Mouse (Mus musculus): ENCODE measurements around the gene Hps3. TPM values are rescaled to one million over a fixed set of nuclear protein-coding genes. Genes with fewer than 3 reads are reported as not detected.

Hps3 gene
- polyA plus RNA-seq, 1 experiment from 2014 or later = 11.0 TPM

DNA sequence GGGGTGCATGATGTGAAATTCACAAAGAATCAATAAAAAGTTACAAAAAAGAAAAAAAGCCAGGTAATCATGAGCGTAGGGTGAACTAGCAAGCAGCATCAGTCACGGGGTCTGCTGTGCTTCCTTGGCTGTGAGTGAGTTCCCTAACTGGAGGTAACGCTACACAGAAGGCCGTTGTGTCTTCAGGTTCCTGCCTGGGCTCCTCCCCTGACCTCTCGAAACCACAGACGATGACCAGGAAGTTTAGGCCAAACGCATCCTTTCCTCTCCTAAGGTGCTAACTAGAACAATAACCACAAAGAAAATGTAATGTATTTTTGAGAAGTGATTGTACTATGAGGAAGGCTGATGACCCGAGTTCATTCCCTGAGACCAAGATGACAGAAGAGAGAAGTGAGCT lies 30.7 kb downstream of the Hps3 start:
- WGBS = 76% methylated on average over 8 of the region's 8 CpGs
- Histone ChIP-seq H3K36me3 (0 out of 2 replicates have a peak, but pooled peaks cover 13% of the 10 kb centered on the region), H3K9me3 (no peaks in the 10 kb centered on the region), H3K27me3 (no peaks in the 10 kb centered on the region), H3K27ac (no peak overlapping the region), H3K4me1 (no peaks in the 10 kb centered on the region), H3K9ac (no peak overlapping the region), H3K4me2 (replicated peaks) (no peak overlapping the region), H3K4me3 (no peak overlapping the region)
- ATAC-seq (ENCODE audit: insufficient number of reproducible peaks, insufficient read depth, low FRiP score, low TSS enrichment) = no peak

DNA sequence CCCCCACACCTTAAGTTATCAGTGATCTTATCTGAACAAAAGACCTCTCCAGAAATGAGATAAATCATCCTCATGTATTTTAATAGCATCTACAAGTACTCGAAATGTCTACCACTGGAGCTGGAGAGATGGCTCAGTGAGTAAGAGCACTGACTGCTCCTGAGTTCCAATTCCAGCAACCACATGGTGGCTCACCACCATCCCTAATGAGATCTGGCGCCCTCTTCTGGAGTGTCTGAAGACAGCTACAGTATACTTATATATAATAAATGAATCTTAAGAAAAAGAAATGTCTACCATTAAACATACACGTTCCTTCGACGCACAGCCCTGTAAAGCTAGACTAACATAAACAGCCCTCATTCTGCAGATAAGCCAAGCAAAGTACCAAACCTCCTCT lies 32.3 kb downstream of the Hps3 start:
- no peak for ATAC-seq (ENCODE audit: insufficient number of reproducible peaks, insufficient read depth, low FRiP score, low TSS enrichment)
- H3K4me3 ChIP-seq = no peak overlapping the region
- 0 out of 2 replicates have a peak, but pooled peaks cover 13% of the 10 kb centered on the region for H3K36me3 ChIP-seq
- 82% methylated on average over 5 of the region's 5 CpGs for WGBS
- H3K9ac ChIP-seq = no peak overlapping the region
- no peaks in the 10 kb centered on the region for H3K4me1 ChIP-seq
- H3K4me2 ChIP-seq (replicated peaks) = no peak overlapping the region
- H3K9me3 ChIP-seq = no peaks in the 10 kb centered on the region
- H3K27ac ChIP-seq = no peak overlapping the region
- no peaks in the 10 kb centered on the region for H3K27me3 ChIP-seq

DNA sequence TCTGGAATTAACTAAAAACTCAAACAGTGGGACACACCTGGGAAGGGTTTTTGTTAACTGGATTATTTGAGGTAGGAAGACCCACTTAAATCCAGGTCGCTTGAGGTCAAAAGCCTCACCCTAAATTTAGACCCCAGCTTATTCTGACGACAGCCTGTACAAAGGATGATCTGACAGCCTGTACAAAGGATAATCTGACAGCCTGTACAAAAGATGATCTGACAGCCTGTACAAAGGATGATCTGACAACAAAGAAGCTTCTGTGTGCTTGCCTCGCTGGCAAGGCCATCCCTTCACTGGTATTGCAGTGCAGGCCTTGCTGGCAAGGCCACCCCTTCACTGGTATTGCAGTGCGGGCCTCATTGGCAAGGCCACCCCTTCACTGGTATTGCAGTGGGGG lies 34.3 kb downstream of the Hps3 start:
- WGBS = 62% methylated on average over 4 of the region's 4 CpGs
- Histone ChIP-seq H3K4me2 (replicated peaks) (no peak overlapping the region), H3K9me3 (no peaks in the 10 kb centered on the region), H3K4me3 (no peak overlapping the region), H3K4me1 (no peaks in the 10 kb centered on the region), H3K27ac (no peak overlapping the region), H3K36me3 (0 out of 2 replicates have a peak, but pooled peaks cover 13% of the 10 kb centered on the region), H3K27me3 (no peaks in the 10 kb centered on the region), H3K9ac (no peak overlapping the region)
- no peak for ATAC-seq (ENCODE audit: insufficient number of reproducible peaks, insufficient read depth, low FRiP score, low TSS enrichment)

DNA sequence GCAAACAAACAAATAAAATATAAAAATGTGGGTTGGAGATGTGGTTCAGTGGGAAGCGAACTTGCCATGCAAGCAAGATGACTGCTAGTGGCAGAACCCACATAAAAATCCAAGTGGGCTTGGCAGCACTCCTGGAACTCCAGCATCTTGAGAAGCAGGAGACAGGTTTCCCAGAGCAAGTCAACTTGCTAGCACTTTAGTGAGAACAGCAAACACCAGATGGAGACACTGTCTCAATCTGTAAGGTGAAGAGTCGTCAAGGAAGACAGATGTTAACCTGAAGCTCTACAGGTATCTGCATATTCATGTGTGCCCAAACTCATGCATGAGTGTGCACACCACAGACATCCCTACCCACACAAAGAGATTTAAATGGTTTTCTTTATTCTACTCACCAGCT lies 35.6 kb downstream of the Hps3 start:
- H3K4me3 ChIP-seq = no peak overlapping the region
- ATAC-seq (ENCODE audit: insufficient number of reproducible peaks, insufficient read depth, low FRiP score, low TSS enrichment) = no peak
- no peak overlapping the region for H3K9ac ChIP-seq
- H3K4me2 ChIP-seq (replicated peaks) = no peak overlapping the region
- H3K9me3 ChIP-seq = no peaks in the 10 kb centered on the region
- no peak overlapping the region for H3K27ac ChIP-seq
- no peaks in the 10 kb centered on the region for H3K4me1 ChIP-seq
- no peaks in the 10 kb centered on the region for H3K27me3 ChIP-seq
- WGBS = 91% methylated on average over 2 of the region's 2 CpGs
- H3K36me3 ChIP-seq = 0 out of 2 replicates have a peak, but pooled peaks cover 13% of the 10 kb centered on the region

DNA sequence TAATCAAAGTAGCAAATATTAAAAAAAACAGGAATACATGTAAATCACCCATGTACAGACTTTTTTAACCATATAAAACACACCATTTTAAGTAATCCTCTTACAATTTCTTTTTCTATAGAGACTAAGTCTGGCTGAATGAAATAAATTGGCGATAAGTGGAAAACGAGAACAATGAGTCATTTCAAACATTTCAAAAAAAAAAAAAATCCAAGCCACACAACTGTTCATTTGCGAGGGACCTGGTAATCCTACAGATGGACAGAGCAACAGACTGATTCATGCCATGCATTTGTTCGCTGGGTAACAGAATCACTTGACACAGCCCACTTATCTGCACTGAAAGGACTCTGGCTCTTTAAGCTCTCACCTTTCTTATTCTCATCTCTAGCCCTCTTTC lies 42.7 kb downstream of the Hps3 start:
- Histone ChIP-seq H3K4me1 (no peaks in the 10 kb centered on the region), H3K9ac (no peak overlapping the region), H3K4me3 (no peak overlapping the region), H3K36me3 (no peaks in the 10 kb centered on the region), H3K4me2 (replicated peaks) (no peak overlapping the region), H3K27ac (no peak overlapping the region), H3K9me3 (no peaks in the 10 kb centered on the region), H3K27me3 (no peaks in the 10 kb centered on the region)
- ATAC-seq (ENCODE audit: insufficient number of reproducible peaks, insufficient read depth, low FRiP score, low TSS enrichment) = no peak
- 85% methylated on average over 4 of the region's 4 CpGs for WGBS

DNA sequence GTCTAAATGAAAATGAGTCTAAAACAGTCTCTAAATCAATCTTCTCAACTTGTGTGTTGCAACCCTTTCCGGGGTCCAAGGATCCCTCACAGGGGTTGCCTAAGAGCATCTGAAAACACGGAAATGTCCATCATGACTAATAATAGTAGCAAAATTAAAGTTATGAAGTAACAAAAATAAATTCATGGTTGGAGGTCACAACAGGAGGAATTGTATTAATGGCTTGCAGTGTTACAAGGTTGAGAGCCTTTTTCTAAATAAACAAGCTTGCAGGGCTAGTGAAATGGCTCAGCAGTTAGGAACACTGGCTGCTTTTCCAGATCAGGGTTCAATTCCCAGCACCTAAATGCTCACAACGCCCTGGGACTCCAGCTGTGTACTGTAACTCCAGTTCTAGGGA lies 45.1 kb downstream of the Hps3 start:
- WGBS = 86% methylated on average over 3 of the region's 3 CpGs
- no peaks in the 10 kb centered on the region for H3K27me3 ChIP-seq
- H3K4me2 ChIP-seq (replicated peaks) = no peak overlapping the region
- H3K4me3 ChIP-seq = no peak overlapping the region
- no peaks in the 10 kb centered on the region for H3K9me3 ChIP-seq
- ATAC-seq (ENCODE audit: insufficient number of reproducible peaks, insufficient read depth, low FRiP score, low TSS enrichment) = no peak
- no peaks in the 10 kb centered on the region for H3K4me1 ChIP-seq
- H3K27ac ChIP-seq = no peak overlapping the region
- H3K36me3 ChIP-seq = no peaks in the 10 kb centered on the region
- no peak overlapping the region for H3K9ac ChIP-seq

DNA sequence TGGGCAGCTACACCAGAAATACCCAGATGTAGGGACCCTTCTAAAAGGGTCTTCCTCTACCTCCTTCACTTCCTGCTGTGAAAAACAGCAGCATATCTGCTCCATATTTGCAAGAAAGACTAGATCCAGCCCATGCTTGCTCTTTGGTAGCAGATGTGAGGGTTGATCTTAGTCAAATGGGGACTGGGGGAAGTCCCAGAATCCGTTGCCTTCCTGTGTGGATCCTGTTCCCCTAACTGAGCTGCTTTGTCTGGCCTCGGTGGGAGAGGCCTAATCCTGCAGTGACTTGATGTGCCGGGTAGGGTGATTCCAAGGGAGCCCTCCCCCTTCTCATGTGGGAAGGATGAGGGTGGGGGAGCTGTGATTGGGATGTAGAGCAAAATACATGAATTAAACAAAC lies 49.0 kb downstream of the Hps3 start:
- Histone ChIP-seq H3K9me3 (no peaks in the 10 kb centered on the region), H3K27ac (no peak overlapping the region), H3K27me3 (no peaks in the 10 kb centered on the region), H3K36me3 (no peaks in the 10 kb centered on the region), H3K4me3 (no peak overlapping the region), H3K4me1 (no peaks in the 10 kb centered on the region), H3K9ac (no peak overlapping the region), H3K4me2 (replicated peaks) (no peak overlapping the region)
- 21% methylated on average over 3 of the region's 3 CpGs for WGBS
- no peak for ATAC-seq (ENCODE audit: insufficient number of reproducible peaks, insufficient read depth, low FRiP score, low TSS enrichment)

DNA sequence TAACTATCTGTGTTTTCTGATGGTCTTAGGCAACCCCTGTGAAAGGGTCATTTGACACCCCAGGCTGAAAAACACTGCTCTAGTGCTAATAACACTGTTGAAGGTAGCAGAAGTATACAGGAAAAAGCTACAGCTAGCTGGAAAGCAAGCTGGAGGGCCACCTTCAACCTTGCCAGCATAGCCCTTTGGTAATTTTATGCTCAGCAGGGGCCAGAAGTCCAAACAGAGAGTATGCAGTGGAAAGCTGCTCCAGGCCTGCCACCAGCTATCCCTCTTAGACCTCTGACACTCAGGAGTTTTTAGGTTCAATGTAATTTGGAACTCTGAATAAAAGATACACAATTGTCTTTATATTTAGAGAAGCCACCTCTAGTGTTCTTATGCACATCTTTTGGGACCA lies 52.3 kb downstream of the Hps3 start:
- Histone ChIP-seq H3K9ac (no peak overlapping the region), H3K27me3 (no peaks in the 10 kb centered on the region), H3K4me2 (replicated peaks) (no peak overlapping the region), H3K4me3 (no peak overlapping the region), H3K4me1 (no peaks in the 10 kb centered on the region; the same call in 1 of the 2 replicates), H3K9me3 (no peaks in the 10 kb centered on the region), H3K27ac (no peak overlapping the region), H3K36me3 (no peaks in the 10 kb centered on the region)
- ATAC-seq (ENCODE audit: insufficient number of reproducible peaks, insufficient read depth, low FRiP score, low TSS enrichment) = no peak

DNA sequence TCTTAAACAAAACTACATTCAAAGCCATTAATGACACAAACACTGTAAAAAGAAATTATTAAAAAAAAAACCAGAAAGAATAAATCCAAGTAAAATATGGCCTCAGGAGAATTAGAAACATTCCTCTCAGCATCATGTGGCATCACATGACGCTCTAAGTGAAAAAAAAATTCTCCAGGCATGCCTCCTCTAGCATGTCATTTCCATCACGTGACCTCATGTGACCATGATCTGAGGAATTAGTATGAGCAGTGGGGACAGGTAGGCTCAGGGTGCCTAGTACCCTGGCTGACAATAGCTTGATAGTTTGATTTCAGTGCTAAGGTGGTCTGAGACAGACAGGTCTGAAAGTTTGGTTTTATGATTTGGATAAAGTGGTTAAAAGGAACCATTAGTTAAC lies 54.0 kb downstream of the Hps3 start:
- H3K27ac ChIP-seq = no peak overlapping the region
- no peak overlapping the region for H3K9ac ChIP-seq
- no peaks in the 10 kb centered on the region for H3K9me3 ChIP-seq
- H3K36me3 ChIP-seq = no peaks in the 10 kb centered on the region
- H3K27me3 ChIP-seq = no peaks in the 10 kb centered on the region
- no peaks in the 10 kb centered on the region; the same call in 1 of the 2 replicates for H3K4me1 ChIP-seq
- no peak overlapping the region for H3K4me3 ChIP-seq
- H3K4me2 ChIP-seq (replicated peaks) = no peak overlapping the region
- ATAC-seq (ENCODE audit: insufficient number of reproducible peaks, insufficient read depth, low FRiP score, low TSS enrichment) = no peak
- WGBS = 76% methylated on average over 2 of the region's 2 CpGs

DNA sequence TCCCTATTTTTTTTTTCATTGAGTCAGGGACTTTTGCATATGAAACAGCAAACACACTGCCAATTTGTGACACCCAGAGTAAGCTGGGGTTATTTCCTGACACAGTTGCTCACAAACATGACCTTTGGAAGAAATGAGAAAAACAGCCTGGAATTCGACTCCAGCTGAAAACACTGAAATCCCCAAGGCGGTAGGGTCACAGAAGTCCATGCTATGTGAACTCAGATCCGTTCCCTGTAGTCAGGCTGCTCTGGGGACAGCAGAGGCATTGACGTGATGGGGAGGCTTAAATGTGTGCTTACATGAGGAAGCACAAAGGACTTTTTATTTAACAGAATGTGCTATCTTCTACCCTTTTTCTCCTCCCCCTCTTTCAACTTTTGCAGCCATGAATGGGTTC lies 56.6 kb downstream of the Hps3 start:
- Histone ChIP-seq H3K27me3 (no peaks in the 10 kb centered on the region), H3K36me3 (no peaks in the 10 kb centered on the region), H3K4me1 (no peaks in the 10 kb centered on the region; the same call in 1 of the 2 replicates), H3K27ac (no peak overlapping the region), H3K9me3 (no peaks in the 10 kb centered on the region), H3K9ac (no peak overlapping the region), H3K4me2 (replicated peaks) (no peak overlapping the region), H3K4me3 (no peak overlapping the region)
- ATAC-seq (ENCODE audit: insufficient number of reproducible peaks, insufficient read depth, low FRiP score, low TSS enrichment) = no peak
- WGBS = 7% methylated on average over 4 of the region's 4 CpGs

DNA sequence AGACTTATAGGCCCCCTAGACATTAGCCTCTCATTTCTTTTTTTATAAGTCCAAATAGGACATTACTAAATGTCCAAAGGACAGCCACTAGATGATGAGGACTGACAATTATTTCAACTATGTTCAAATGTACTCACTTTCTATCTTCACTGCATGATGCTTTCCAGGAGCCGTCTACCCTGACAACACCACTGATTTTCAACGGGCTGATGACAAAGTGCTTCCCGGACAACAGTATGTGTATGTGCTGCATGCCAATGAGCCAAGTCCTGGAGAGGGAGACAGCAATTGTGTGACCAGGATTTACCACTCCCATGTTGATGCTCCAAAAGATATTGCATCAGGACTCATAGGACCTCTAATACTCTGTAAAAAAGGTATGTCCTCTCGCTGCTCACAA lies 69.0 kb downstream of the Hps3 start:
- Histone ChIP-seq H3K9me3 (no peaks in the 10 kb centered on the region), H3K9ac (no peak overlapping the region), H3K4me3 (no peak overlapping the region), H3K36me3 (no peaks in the 10 kb centered on the region), H3K27me3 (no peaks in the 10 kb centered on the region), H3K4me2 (replicated peaks) (no peak overlapping the region), H3K4me1 (no peaks in the 10 kb centered on the region), H3K27ac (no peak overlapping the region)
- no peak for ATAC-seq (ENCODE audit: insufficient number of reproducible peaks, insufficient read depth, low FRiP score, low TSS enrichment)
- WGBS = 87% methylated on average over 4 of the region's 4 CpGs

DNA sequence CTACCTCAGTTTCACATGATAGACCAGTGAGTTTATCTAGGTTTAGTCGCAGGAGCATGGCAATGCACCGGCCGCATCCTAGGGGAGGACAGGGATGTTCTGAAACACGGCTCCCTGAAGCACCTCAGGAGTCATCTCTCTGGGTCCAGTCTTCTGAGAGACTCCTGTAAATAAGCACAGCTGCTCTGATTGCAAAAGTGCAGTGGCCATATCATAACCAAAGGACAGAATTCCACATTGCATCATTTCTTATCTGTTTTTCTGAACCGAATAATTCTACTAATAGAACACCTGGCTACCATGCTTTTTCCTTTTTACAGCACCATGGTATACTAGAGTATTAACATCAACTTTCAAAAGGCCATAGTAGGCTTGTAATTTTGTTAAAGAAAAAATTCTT lies 69.9 kb downstream of the Hps3 start:
- H3K4me3 ChIP-seq = no peak overlapping the region
- no peaks in the 10 kb centered on the region for H3K27me3 ChIP-seq
- no peak for ATAC-seq (ENCODE audit: insufficient number of reproducible peaks, insufficient read depth, low FRiP score, low TSS enrichment)
- H3K9me3 ChIP-seq = no peaks in the 10 kb centered on the region
- H3K4me1 ChIP-seq = no peaks in the 10 kb centered on the region
- no peak overlapping the region for H3K4me2 ChIP-seq (replicated peaks)
- no peak overlapping the region for H3K9ac ChIP-seq
- no peaks in the 10 kb centered on the region for H3K36me3 ChIP-seq
- WGBS = 87% methylated on average over 5 of the region's 5 CpGs
- no peak overlapping the region for H3K27ac ChIP-seq

DNA sequence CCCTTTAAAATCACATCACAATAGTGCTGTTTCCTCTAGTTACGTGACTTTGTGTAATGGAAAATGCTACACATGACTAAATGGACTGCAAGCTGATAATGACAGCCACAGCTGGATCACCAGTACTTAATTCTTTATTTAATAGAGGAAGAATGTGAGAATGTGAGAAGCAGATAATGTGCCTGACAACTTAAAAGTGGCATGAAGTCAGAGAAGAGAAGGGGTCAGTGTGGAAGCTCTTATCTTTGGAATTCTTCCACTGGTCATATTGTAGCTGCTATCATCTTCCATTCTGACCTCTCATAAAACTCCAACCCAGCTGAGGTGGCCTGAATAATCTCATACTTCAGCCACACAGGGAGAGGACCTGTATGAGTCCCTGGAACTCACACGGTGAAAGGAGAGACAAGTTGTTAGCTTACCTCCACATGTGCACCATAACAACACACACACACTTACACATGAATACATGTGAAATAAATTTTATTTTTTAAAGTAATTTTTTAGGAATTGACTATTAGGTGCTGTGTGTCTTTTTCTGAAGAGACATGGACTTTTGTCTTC lies 70.4 kb downstream of the Hps3 start:
- H3K36me3 ChIP-seq = no peaks in the 10 kb centered on the region
- H3K4me3 ChIP-seq = no peak overlapping the region
- no peaks in the 10 kb centered on the region for H3K9me3 ChIP-seq
- ATAC-seq (ENCODE audit: insufficient number of reproducible peaks, insufficient read depth, low FRiP score, low TSS enrichment) = no peak
- H3K27ac ChIP-seq = no peak overlapping the region
- H3K4me2 ChIP-seq (replicated peaks) = no peak overlapping the region
- no peaks in the 10 kb centered on the region for H3K4me1 ChIP-seq
- WGBS = 74% methylated on average over 2 of the region's 2 CpGs
- H3K27me3 ChIP-seq = no peaks in the 10 kb centered on the region
- H3K9ac ChIP-seq = no peak overlapping the region
